Mouse (Mus musculus): ENCODE measurements around the gene Zfp341. TPM values are rescaled to one million over a fixed set of nuclear protein-coding genes. Genes with fewer than 3 reads are reported as not detected.

Gene Zfp341
- polyA plus RNA-seq, 1 experiment from 2014 or later = 0.83 TPM

GRCm38 (mm10) chr2:154659070-154659469 lies 46.0 kb downstream of the Zfp341 start:
- peak overlapping the region; percentile 70 for H3K4me2 ChIP-seq
- no peak overlapping the region for H3K9ac ChIP-seq
- H3K27me3 ChIP-seq (replicated peaks) = no peaks in the 10 kb centered on the region
- no peak for ATAC-seq (ENCODE audit: insufficient read depth, low FRiP score, low read depth)
- H3K4me1 ChIP-seq = peaks cover 14% of the 10 kb centered on the region
- no peaks in the 10 kb centered on the region for H3K9me3 ChIP-seq
- peaks cover 3% of the 10 kb centered on the region for H3K36me3 ChIP-seq
- 82% methylated on average over 4 of the region's 4 CpGs for whole genome bisulfite sequencing
- H3K4me3 ChIP-seq (replicated peaks) = no peak overlapping the region
- H3K27ac ChIP-seq = 0 out of 2 replicates have a peak overlapping the region, but pooled peaks have one; percentile 40

- 82% methylated on average over 4 of the region's 5 CpGs for WGBS
- no peak for ATAC-seq (ENCODE audit: insufficient read depth, low FRiP score, low read depth)
- Histone ChIP-seq H3K9me3 (no peaks in the 10 kb centered on the region), H3K9ac (no peak overlapping the region), H3K4me3 (replicated peaks) (no peak overlapping the region), H3K36me3 (peaks cover 3% of the 10 kb centered on the region), H3K27me3 (replicated peaks) (no peaks in the 10 kb centered on the region), H3K4me1 (peaks cover 14% of the 10 kb centered on the region), H3K4me2 (peak overlapping the region; percentile 70), H3K27ac (peak overlapping the region; percentile 40; the same call in 1 of the 2 replicates)
Measured at GRCm38 (mm10) chr2:154659531-154660074, 46.5 kb downstream of the Zfp341 start.

- no peaks in the 10 kb centered on the region for H3K4me1 ChIP-seq
- no peak for ATAC-seq (ENCODE audit: insufficient read depth, low FRiP score, low read depth)
- WGBS = 80% methylated on average over 7 of the region's 7 CpGs
Measured at GRCm38 (mm10) chr2:154668680-154669079, 55.6 kb downstream of the Zfp341 start.

GRCm38 (mm10) chr2:154670106-154670505 lies 57.0 kb downstream of the Zfp341 start:
- no peak for ATAC-seq (ENCODE audit: insufficient read depth, low FRiP score, low read depth)
- Histone ChIP-seq H3K4me3 (replicated peaks) (no peak overlapping the region), H3K36me3 (no peaks in the 10 kb centered on the region), H3K4me1 (no peaks in the 10 kb centered on the region), H3K9me3 (no peaks in the 10 kb centered on the region), H3K4me2 (no peak overlapping the region), H3K9ac (no peak overlapping the region), H3K27ac (no peak overlapping the region), H3K27me3 (replicated peaks) (no peaks in the 10 kb centered on the region)
- WGBS = 77% methylated on average over 4 of the region's 4 CpGs

More at GRCm38 (mm10) chr2:154668680-154669079, 55.6 kb downstream of the Zfp341 start:
- Histone ChIP-seq H3K9me3 (no peaks in the 10 kb centered on the region), H3K9ac (no peak overlapping the region), H3K27ac (no peak overlapping the region), H3K36me3 (no peaks in the 10 kb centered on the region; the same call in 1 of the 2 replicates), H3K4me3 (replicated peaks) (no peak overlapping the region), H3K27me3 (replicated peaks) (no peaks in the 10 kb centered on the region), H3K4me2 (no peak overlapping the region)

- WGBS = 85% methylated on average over 4 of the region's 4 CpGs
- Histone ChIP-seq H3K27me3 (replicated peaks) (no peaks in the 10 kb centered on the region), H3K4me1 (no peaks in the 10 kb centered on the region)
Measured at GRCm38 (mm10) chr2:154670741-154671140, 57.6 kb downstream of the Zfp341 start.

GRCm38 (mm10) chr2:154674008-154674407 lies 60.9 kb downstream of the Zfp341 start:
- H3K27ac ChIP-seq = 0 out of 2 replicates have a peak overlapping the region, but pooled peaks have one; percentile 13
- no peak overlapping the region for H3K9ac ChIP-seq
- H3K4me1 ChIP-seq = peaks cover 14% of the 10 kb centered on the region
- H3K9me3 ChIP-seq = no peaks in the 10 kb centered on the region
- H3K4me2 ChIP-seq = no peak overlapping the region
- ATAC-seq (ENCODE audit: insufficient read depth, low FRiP score, low read depth) = no peak
- H3K27me3 ChIP-seq (replicated peaks) = no peaks in the 10 kb centered on the region
- 70% methylated on average over 4 of the region's 4 CpGs for WGBS
- no peaks in the 10 kb centered on the region for H3K36me3 ChIP-seq
- H3K4me3 ChIP-seq (replicated peaks) = no peak overlapping the region

More at GRCm38 (mm10) chr2:154670741-154671140, 57.6 kb downstream of the Zfp341 start:
- Histone ChIP-seq H3K9ac (no peak overlapping the region), H3K4me2 (no peak overlapping the region), H3K9me3 (no peaks in the 10 kb centered on the region), H3K4me3 (replicated peaks) (no peak overlapping the region), H3K36me3 (no peaks in the 10 kb centered on the region), H3K27ac (no peak overlapping the region)
- ATAC-seq (ENCODE audit: insufficient read depth, low FRiP score, low read depth) = no peak

- peak overlapping the region; percentile 10; the same call in 1 of the 2 replicates for H3K4me3 ChIP-seq (replicated peaks)
- ATAC-seq (ENCODE audit: insufficient read depth, low FRiP score, low read depth) = peak; percentile 56; the same call in 1 of the 2 replicates
- H3K36me3 ChIP-seq = no peaks in the 10 kb centered on the region
- no peaks in the 10 kb centered on the region for H3K9me3 ChIP-seq
- H3K27me3 ChIP-seq (replicated peaks) = no peaks in the 10 kb centered on the region
- H3K27ac ChIP-seq = peak overlapping the region; percentile 93
- WGBS = 58% methylated on average over 19 of the region's 19 CpGs
- peak overlapping the region; percentile 32; the same call in 1 of the 2 replicates for H3K9ac ChIP-seq
- H3K4me2 ChIP-seq = peak overlapping the region; percentile 42
- H3K4me1 ChIP-seq = peaks cover 17% of the 10 kb centered on the region
Measured at GRCm38 (mm10) chr2:154676653-154677609, 63.8 kb downstream of the Zfp341 start.

- WGBS = 22% methylated on average over 10 of the region's 10 CpGs
- H3K9ac ChIP-seq = peak overlapping the region; percentile 32; the same call in 1 of the 2 replicates
- peak; percentile 67; the same call in 1 of the 2 replicates for ATAC-seq (ENCODE audit: insufficient read depth, low FRiP score, low read depth)
- H3K4me2 ChIP-seq = peak overlapping the region; percentile 42
- no peaks in the 10 kb centered on the region for H3K36me3 ChIP-seq
- peaks cover 17% of the 10 kb centered on the region for H3K4me1 ChIP-seq
- no peaks in the 10 kb centered on the region for H3K9me3 ChIP-seq
- peak overlapping the region; percentile 93 for H3K27ac ChIP-seq
- no peaks in the 10 kb centered on the region for H3K27me3 ChIP-seq (replicated peaks)
- peak overlapping the region; percentile 10; the same call in 1 of the 2 replicates for H3K4me3 ChIP-seq (replicated peaks)
Measured at GRCm38 (mm10) chr2:154677651-154678139, 64.6 kb downstream of the Zfp341 start.

- no peak overlapping the region for H3K9ac ChIP-seq
- no peak for ATAC-seq (ENCODE audit: insufficient read depth, low FRiP score, low read depth)
- no peak overlapping the region for H3K27ac ChIP-seq
- H3K4me3 ChIP-seq (replicated peaks) = no peak overlapping the region
- WGBS = 62% methylated on average over 3 of the region's 3 CpGs
- peaks cover 17% of the 10 kb centered on the region for H3K4me1 ChIP-seq
- no peak overlapping the region for H3K4me2 ChIP-seq
- no peaks in the 10 kb centered on the region for H3K36me3 ChIP-seq
- no peaks in the 10 kb centered on the region for H3K9me3 ChIP-seq
- no peaks in the 10 kb centered on the region for H3K27me3 ChIP-seq (replicated peaks)
Measured at GRCm38 (mm10) chr2:154678995-154679394, 65.9 kb downstream of the Zfp341 start.

GRCm38 (mm10) chr2:154680337-154680736 lies 67.2 kb downstream of the Zfp341 start:
- H3K27ac ChIP-seq = no peak overlapping the region

GRCm38 (mm10) chr2:154680941-154681340 lies 67.8 kb downstream of the Zfp341 start:
- Histone ChIP-seq H3K27ac (no peak overlapping the region), H3K4me2 (no peak overlapping the region), H3K27me3 (replicated peaks) (no peaks in the 10 kb centered on the region), H3K9ac (no peak overlapping the region), H3K4me3 (replicated peaks) (no peak overlapping the region), H3K9me3 (no peaks in the 10 kb centered on the region), H3K4me1 (peaks cover 20% of the 10 kb centered on the region), H3K36me3 (no peaks in the 10 kb centered on the region)
- no peak for ATAC-seq (ENCODE audit: insufficient read depth, low FRiP score, low read depth)
- 91% methylated on average over 6 of the region's 6 CpGs for WGBS

More at GRCm38 (mm10) chr2:154680337-154680736, 67.2 kb downstream of the Zfp341 start:
- H3K4me2 ChIP-seq = no peak overlapping the region
- no peak for ATAC-seq (ENCODE audit: insufficient read depth, low FRiP score, low read depth)
- no peak overlapping the region for H3K4me3 ChIP-seq (replicated peaks)
- H3K27me3 ChIP-seq (replicated peaks) = no peaks in the 10 kb centered on the region
- no peaks in the 10 kb centered on the region for H3K36me3 ChIP-seq
- H3K9ac ChIP-seq = no peak overlapping the region
- H3K9me3 ChIP-seq = no peaks in the 10 kb centered on the region
- 74% methylated on average over 2 of the region's 2 CpGs for WGBS
- H3K4me1 ChIP-seq = peaks cover 17% of the 10 kb centered on the region

All from stomach, embryonic 15.5 days (tissue).